Mouse (Mus musculus) megakaryocyte, embryonic 14.5 days (primary cell): ENCODE measurements around the gene Ablim1.

Experiments
- FLI1 ChIP-seq: IDR thresholded peaks from 2 replicates; pipeline ENCODE4 v1.6.1; 2012; ENCODE audit warnings: low read length, inconsistent platforms, mixed read lengths
- GATA1 ChIP-seq: IDR thresholded peaks from 3 replicates; pipeline ENCODE4 v1.6.1; 2012; ENCODE audit warnings: mixed read lengths, low read length, inconsistent platforms, borderline replicate concordance

DNA sequence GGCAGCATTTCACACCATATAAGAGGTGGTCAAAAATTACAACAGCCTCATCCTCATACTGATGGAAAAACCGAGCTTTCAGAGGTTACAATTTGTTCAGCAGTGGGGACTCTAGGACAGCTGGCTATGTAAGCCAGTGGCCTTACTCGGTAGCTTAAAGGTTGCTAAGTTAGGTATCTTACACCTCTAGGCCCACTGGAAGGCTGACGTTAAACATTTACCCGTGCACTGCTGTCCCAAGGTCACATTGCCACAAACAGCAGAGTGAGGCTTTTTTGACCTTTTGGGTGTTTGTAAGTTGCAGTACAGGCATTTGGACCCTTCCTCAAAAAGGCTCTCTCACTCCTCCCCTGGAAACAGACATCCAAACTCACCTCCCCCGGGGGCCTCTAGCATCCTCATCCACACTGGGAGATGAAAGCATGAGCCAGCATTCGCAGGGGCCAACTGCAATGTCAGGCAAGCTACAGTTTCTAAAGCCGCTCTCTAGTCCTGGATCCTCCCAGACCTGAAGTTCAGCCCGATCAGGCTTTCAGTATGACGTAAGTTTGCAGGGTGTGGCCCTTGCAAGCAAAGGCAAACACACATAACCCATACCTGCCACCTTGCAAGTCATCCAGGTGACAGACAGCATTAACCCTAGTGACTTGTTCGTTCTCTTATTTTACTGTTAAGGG, 132.7 kb downstream of the Ablim1 start:
- TF ChIP-seq GATA1 (no peak), FLI1 (no peak)
